Mouse (Mus musculus) neural tube, embryonic 15.5 days (tissue): ENCODE data around the gene Gm44965. TPM values are rescaled to one million over a fixed set of nuclear protein-coding genes. Genes with fewer than 3 reads are reported as not detected.

ENCODE experiments used
- ATAC-seq: fragments of 200-750 bp; cut with Nextera tagmentation; 2 replicates; pipeline ENCODE4 v1.8.0; 2017; ENCODE audit warnings: mild to moderate bottlenecking, moderate TSS enrichment, moderate library complexity; ENCODE audit not compliant: low FRiP score
- H3K27ac ChIP-seq: fragments of 300-500 bp; sonication (generic); replicated peaks from 2 replicates; pipeline ENCODE4 v1.5.1; 2015; ENCODE audit warnings: mild to moderate bottlenecking, inconsistent platforms
- H3K27me3 ChIP-seq: fragments of 300-500 bp; sonication (generic); replicated peaks from 2 replicates; pipeline ENCODE4 v1.6.1; 2015; ENCODE audit warnings: inconsistent platforms
- H3K36me3 ChIP-seq: fragments of 300-500 bp; sonication (generic); 2 replicates; pipeline ENCODE4 v1.6.1; 2015; ENCODE audit warnings: inconsistent platforms
- H3K4me1 ChIP-seq: fragments of 300-500 bp; sonication (generic); 2 replicates; pipeline ENCODE4 v1.6.1; 2015; ENCODE audit warnings: inconsistent platforms
- H3K4me2 ChIP-seq: fragments of 300-500 bp; sonication (generic); 2 replicates; pipeline ENCODE4 v1.6.1; 2015; ENCODE audit warnings: inconsistent platforms, mild to moderate bottlenecking, moderate library complexity
- H3K4me3 ChIP-seq: fragments of 300-500 bp; sonication (generic); replicated peaks from 2 replicates; pipeline ENCODE4 v1.5.1; 2015; ENCODE audit warnings: mild to moderate bottlenecking, inconsistent platforms
- H3K9ac ChIP-seq: fragments of 300-500 bp; sonication (generic); replicated peaks from 2 replicates; pipeline ENCODE4 v1.6.1; 2015; ENCODE audit warnings: mild to moderate bottlenecking, inconsistent platforms
- H3K9me3 ChIP-seq: fragments of 300-500 bp; sonication (generic); replicated peaks from 2 replicates; pipeline ENCODE4 v1.6.1; 2016; ENCODE audit warnings: inconsistent platforms
- WGBS: fragments of 180-500 bp; shearing (Covaris S2); methylation state at CpG from one replicate; pipeline ENCODE4 v1.1.7; 2015; ENCODE audit warnings: mixed read lengths; 5-methylcytosine and 5-hydroxymethylcytosine counted together
- polyA plus RNA-seq: library from polyadenylated mRNA; unstranded; fragments of >200 nt; fragmentation: Nextera tagmentation; extraction: Ambion mirVana; gene quantifications from 2 replicates; pipeline ENCODE4 v1.2.1, GENCODE M21; 2015

The Gm44965 gene
- polyA plus RNA-seq, 1 experiment from 2014 or later, result not detected

GRCm38 (mm10) chr6:48646309-48646690 is 52.6 kb downstream of the Gm44965 start:
- H3K4me2 ChIP-seq, result no peak overlapping the region
- no peaks in the 10 kb centered on the region for H3K9me3 ChIP-seq
- H3K27me3 ChIP-seq, result no peaks in the 10 kb centered on the region
- no peak overlapping the region for H3K9ac ChIP-seq
- H3K27ac ChIP-seq, result no peak overlapping the region
- no peaks in the 10 kb centered on the region for H3K36me3 ChIP-seq
- ATAC-seq, result no peak
- no peak overlapping the region for H3K4me3 ChIP-seq
- no peaks in the 10 kb centered on the region for H3K4me1 ChIP-seq
- WGBS, result 87% methylated on average over 4 of the region's 4 CpGs

DNA sequence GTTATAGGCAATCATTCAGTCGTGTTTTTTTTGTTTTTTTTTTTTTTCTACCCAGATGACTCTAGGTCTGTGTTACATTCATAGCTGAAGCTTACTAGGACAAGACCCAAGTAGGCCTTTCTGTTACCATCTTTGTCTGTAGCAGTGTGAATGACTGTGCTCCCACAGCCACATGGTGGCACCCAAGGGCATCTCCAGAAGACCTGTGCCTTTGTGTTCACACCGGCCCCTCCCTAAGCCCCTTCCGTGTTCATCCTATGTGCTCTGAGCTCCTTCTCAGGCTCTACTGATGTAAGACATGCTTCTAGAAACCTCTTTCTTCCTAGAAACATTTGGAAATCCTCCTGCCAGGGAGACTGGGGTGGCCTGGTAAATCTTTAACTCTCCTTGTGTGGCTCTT is 53.3 kb downstream of the Gm44965 start, which contains the start of gene Gimap8:
TSS of gene Gimap8 (plus strand) at position 240 of the 400 bp plus-strand sequence.
- Histone ChIP-seq H3K4me1 (no peaks in the 10 kb centered on the region), H3K9me3 (no peaks in the 10 kb centered on the region), H3K36me3 (no peaks in the 10 kb centered on the region), H3K4me3 (no peak within 1 kb of the TSS), H3K9ac (no peak within 1 kb of the TSS), H3K27me3 (no peaks in the 10 kb centered on the region), H3K4me2 (no peak within 1 kb of the TSS), H3K27ac (no peak within 1 kb of the TSS)
- no peak for ATAC-seq
- 51% methylated on average over 3 of the region's 3 CpGs for WGBS

- H3K4me3 ChIP-seq, result no peak overlapping the region
- H3K9ac ChIP-seq, result no peak overlapping the region
- 88% methylated on average over 2 of the region's 2 CpGs for WGBS
- H3K36me3 ChIP-seq, result no peaks in the 10 kb centered on the region
- H3K27ac ChIP-seq, result no peak overlapping the region
- H3K4me1 ChIP-seq, result no peaks in the 10 kb centered on the region
- ATAC-seq, result no peak
- no peaks in the 10 kb centered on the region for H3K27me3 ChIP-seq
- no peak overlapping the region for H3K4me2 ChIP-seq
- H3K9me3 ChIP-seq, result no peaks in the 10 kb centered on the region
Observed at GRCm38 (mm10) chr6:48647611-48648010, 53.9 kb downstream of the Gm44965 start.

- H3K27ac ChIP-seq, result no peak overlapping the region
Observed at GRCm38 (mm10) chr6:48648779-48649178, 55.0 kb downstream of the Gm44965 start.

DNA sequence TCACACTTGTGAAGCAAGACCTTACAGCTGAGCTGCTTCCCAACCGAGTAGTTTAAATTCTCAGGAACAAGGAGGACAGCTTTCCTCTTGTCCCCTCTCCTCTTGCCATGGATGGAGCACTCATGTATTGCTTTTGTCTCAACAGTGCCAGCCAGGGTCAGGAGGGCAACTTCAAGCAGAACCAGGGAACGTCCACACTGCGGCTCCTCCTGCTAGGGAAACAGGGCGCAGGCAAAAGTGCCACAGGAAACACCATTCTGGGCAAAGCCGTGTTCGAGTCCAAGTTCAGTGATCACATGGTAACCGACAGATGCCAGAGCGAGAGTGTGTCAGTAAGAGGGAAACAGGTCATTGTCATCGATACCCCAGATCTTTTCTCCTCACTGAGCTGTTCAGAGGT is 56.3 kb downstream of the Gm44965 start:
- no peak for ATAC-seq
- H3K27me3 ChIP-seq, result no peaks in the 10 kb centered on the region
- no peak overlapping the region for H3K4me3 ChIP-seq
- H3K36me3 ChIP-seq, result no peaks in the 10 kb centered on the region
- 93% methylated on average over 9 of the region's 9 CpGs for WGBS
- H3K4me1 ChIP-seq, result no peaks in the 10 kb centered on the region
- no peak overlapping the region for H3K9ac ChIP-seq
- no peak overlapping the region for H3K4me2 ChIP-seq
- H3K9me3 ChIP-seq, result no peaks in the 10 kb centered on the region
- no peak overlapping the region for H3K27ac ChIP-seq

More at GRCm38 (mm10) chr6:48648779-48649178, 55.0 kb downstream of the Gm44965 start:
- ATAC-seq, result no peak
- no peak overlapping the region for H3K4me3 ChIP-seq
- no peaks in the 10 kb centered on the region for H3K4me1 ChIP-seq
- H3K9me3 ChIP-seq, result no peaks in the 10 kb centered on the region
- H3K4me2 ChIP-seq, result no peak overlapping the region
- H3K27me3 ChIP-seq, result no peaks in the 10 kb centered on the region
- no peak overlapping the region for H3K9ac ChIP-seq
- WGBS, result 90% methylated on average over 4 of the region's 4 CpGs
- H3K36me3 ChIP-seq, result no peaks in the 10 kb centered on the region

DNA sequence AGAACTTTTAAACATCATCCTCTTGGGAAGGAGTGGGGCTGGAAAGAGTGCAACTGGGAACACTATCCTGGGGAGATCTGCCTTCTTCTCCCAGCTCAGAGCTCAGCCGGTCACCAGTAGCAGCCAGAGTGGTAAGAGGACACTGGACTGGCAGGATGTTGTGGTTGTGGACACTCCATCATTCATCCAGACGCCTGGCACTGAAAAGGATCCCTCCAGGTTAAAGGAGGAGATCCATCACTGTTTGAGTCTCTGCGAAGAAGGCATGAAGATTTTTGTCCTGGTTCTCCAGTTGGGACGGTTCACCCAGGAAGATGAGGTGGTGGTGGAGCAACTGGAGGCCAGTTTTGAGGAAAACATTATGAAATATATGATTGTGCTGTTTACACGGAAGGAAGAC is 65.0 kb downstream of the Gm44965 start:
- WGBS, result 86% methylated on average over 5 of the region's 5 CpGs
- H3K9me3 ChIP-seq, result no peaks in the 10 kb centered on the region
- no peak overlapping the region for H3K9ac ChIP-seq
- H3K4me1 ChIP-seq, result no peaks in the 10 kb centered on the region
- H3K27ac ChIP-seq, result no peak overlapping the region
- H3K4me2 ChIP-seq, result no peak overlapping the region
- no peaks in the 10 kb centered on the region for H3K36me3 ChIP-seq
- no peaks in the 10 kb centered on the region for H3K27me3 ChIP-seq
- no peak overlapping the region for H3K4me3 ChIP-seq
- no peak for ATAC-seq

GRCm38 (mm10) chr6:48664750-48665149 is 71.0 kb downstream of the Gm44965 start:
- Histone ChIP-seq H3K4me3 (no peak overlapping the region), H3K4me1 (no peaks in the 10 kb centered on the region), H3K9ac (no peak overlapping the region), H3K36me3 (no peaks in the 10 kb centered on the region), H3K27me3 (no peaks in the 10 kb centered on the region), H3K9me3 (no peaks in the 10 kb centered on the region), H3K4me2 (no peak overlapping the region), H3K27ac (no peak overlapping the region)
- 87% methylated on average over 4 of the region's 4 CpGs for WGBS
- no peak for ATAC-seq

DNA sequence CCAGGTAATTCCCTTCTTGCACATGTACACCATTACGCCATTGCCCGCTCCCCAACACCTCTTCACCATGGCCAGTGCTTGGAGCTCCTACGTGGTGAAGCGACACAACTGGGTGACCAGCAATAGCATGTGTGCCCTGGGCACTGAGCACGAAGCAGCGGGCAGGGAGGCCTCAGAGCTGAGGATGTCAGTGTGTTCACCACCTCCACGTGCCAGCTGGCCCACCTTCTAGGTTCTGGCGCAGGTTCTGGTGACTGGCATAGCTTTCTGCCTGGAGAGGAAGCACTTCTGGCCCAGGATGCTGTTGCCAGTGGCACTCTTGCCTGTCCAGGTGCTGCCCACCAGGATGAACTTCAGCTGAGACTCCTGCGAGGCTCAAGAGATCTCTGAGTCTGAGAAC is 71.7 kb downstream of the Gm44965 start:
- Histone ChIP-seq H3K27ac (no peak overlapping the region), H3K4me1 (no peaks in the 10 kb centered on the region), H3K9me3 (no peaks in the 10 kb centered on the region), H3K4me2 (no peak overlapping the region), H3K4me3 (no peak overlapping the region), H3K36me3 (no peaks in the 10 kb centered on the region), H3K9ac (no peak overlapping the region), H3K27me3 (no peaks in the 10 kb centered on the region)
- no peak for ATAC-seq
- 94% methylated on average over 9 of the region's 9 CpGs for WGBS

GRCm38 (mm10) chr6:48666159-48666586 is 72.4 kb downstream of the Gm44965 start:
- Histone ChIP-seq H3K9ac (no peak overlapping the region), H3K4me3 (no peak overlapping the region), H3K4me1 (no peaks in the 10 kb centered on the region), H3K36me3 (no peaks in the 10 kb centered on the region), H3K27ac (no peak overlapping the region), H3K4me2 (no peak overlapping the region), H3K9me3 (no peaks in the 10 kb centered on the region), H3K27me3 (no peaks in the 10 kb centered on the region)
- 60% methylated on average over 7 of the region's 7 CpGs for WGBS
- no peak for ATAC-seq

DNA sequence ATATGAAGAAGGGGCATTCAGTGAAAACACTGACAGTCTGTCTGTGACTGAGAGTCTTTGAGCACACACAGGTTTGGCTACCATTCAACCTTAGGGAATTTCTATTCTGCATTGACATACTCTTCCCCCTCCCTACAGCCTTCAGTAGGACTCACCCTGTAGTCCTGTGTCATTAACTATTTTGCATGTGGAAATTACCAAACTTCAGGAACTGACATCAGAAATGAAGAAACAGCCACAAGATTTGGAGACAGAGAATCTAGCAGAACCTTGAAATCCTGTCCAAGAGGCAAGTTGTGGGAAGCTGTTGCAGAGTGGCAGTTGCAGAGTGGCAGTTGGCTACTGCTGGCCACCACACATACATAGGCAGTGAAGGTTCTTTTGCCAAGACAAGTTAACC is 74.3 kb downstream of the Gm44965 start:
- Histone ChIP-seq H3K36me3 (no peaks in the 10 kb centered on the region), H3K27ac (no peak overlapping the region), H3K4me2 (no peak overlapping the region), H3K4me3 (no peak overlapping the region), H3K9me3 (no peaks in the 10 kb centered on the region), H3K9ac (no peak overlapping the region), H3K4me1 (no peaks in the 10 kb centered on the region), H3K27me3 (no peaks in the 10 kb centered on the region)
- no peak for ATAC-seq

Other genes with a start within 250 kb of the Gm44965 start
- 23.5 and 25.0 TPM in 2 replicates for gene Krba1, start 198.4 kb upstream of the Gm44965 start, polyA plus RNA-seq
- gene Zfp467, start 148.1 kb upstream of the Gm44965 start, polyA plus RNA-seq, result 27.6 and 33.6 TPM in 2 replicates
- gene Sspo, start 145.7 kb upstream of the Gm44965 start, polyA plus RNA-seq, result 0.34 and 0.54 TPM in 2 replicates
- 295 and 349 TPM in 2 replicates for gene Atp6v0e2, start 56.3 kb upstream of the Gm44965 start, polyA plus RNA-seq
- 21.6 and 24.0 TPM in 2 replicates for gene Lrrc61, start 39.1 kb upstream of the Gm44965 start, polyA plus RNA-seq
- gene Rarres2, start 21.2 kb upstream of the Gm44965 start, polyA plus RNA-seq, result 11.5 and 16.7 TPM in 2 replicates
- gene Gm45021, start 4.3 kb upstream of the Gm44965 start, polyA plus RNA-seq, result not detected in 2 replicates
- 41.0 and 43.7 TPM in 2 replicates for gene Repin1, start 58 bp upstream of the Gm44965 start, polyA plus RNA-seq
- gene Zfp775, start 8.1 kb downstream of the Gm44965 start, polyA plus RNA-seq, result 12.8 and 13.0 TPM in 2 replicates
- 30.5 and 31.4 TPM in 2 replicates for gene AI854703, start 32.8 kb downstream of the Gm44965 start, polyA plus RNA-seq
- 0.73 and 1.4 TPM in 2 replicates for gene Gimap8, start 53.3 kb downstream of the Gm44965 start, polyA plus RNA-seq
- gene Gimap9, start 82.2 kb downstream of the Gm44965 start, polyA plus RNA-seq, result 1.9 and 11.8 TPM in 2 replicates
- gene Gimap4, start 90.6 kb downstream of the Gm44965 start, polyA plus RNA-seq, result 1.4 and 4.9 TPM in 2 replicates
- 8.1 and 16.7 TPM in 2 replicates for gene Gimap6, start 114.3 kb downstream of the Gm44965 start, polyA plus RNA-seq
- 1.9 TPM in 1 of 2 replicates, not detected in the other for gene Gm28053, start 124.7 kb downstream of the Gm44965 start, polyA plus RNA-seq
- gene Gimap7, start 124.7 kb downstream of the Gm44965 start, polyA plus RNA-seq, result 0.50 TPM in 1 of 2 replicates, not detected in the other
- 6.6 and 19.6 TPM in 2 replicates for gene Gimap1, start 145.1 kb downstream of the Gm44965 start, polyA plus RNA-seq
- gene Gimap5, start 152.3 kb downstream of the Gm44965 start, polyA plus RNA-seq, result 1.7 and 4.5 TPM in 2 replicates
- not detected in 2 replicates for gene Gimap3, start 176.9 kb downstream of the Gm44965 start, polyA plus RNA-seq
- gene Tmem176a, start 247.0 kb downstream of the Gm44965 start, polyA plus RNA-seq, result 26.4 and 57.2 TPM in 2 replicates
- 133 and 182 TPM in 2 replicates for gene Tmem176b, start 247.6 kb downstream of the Gm44965 start, polyA plus RNA-seq